Mouse (Mus musculus) liver, embryonic 14.5 days (tissue): ENCODE data around the gene 1700019D03Rik.

ENCODE experiments used
- CTCF ChIP-seq: IDR thresholded peaks from 2 replicates; pipeline ENCODE4 v1.5.1; 2016; ENCODE audit warnings: antibody characterized with exemption, low read depth, control low read depth
- EP300 ChIP-seq: IDR thresholded peaks from 2 replicates; pipeline ENCODE4 v1.6.1; 2016; ENCODE audit warnings: antibody characterized with exemption, low read depth

DNA sequence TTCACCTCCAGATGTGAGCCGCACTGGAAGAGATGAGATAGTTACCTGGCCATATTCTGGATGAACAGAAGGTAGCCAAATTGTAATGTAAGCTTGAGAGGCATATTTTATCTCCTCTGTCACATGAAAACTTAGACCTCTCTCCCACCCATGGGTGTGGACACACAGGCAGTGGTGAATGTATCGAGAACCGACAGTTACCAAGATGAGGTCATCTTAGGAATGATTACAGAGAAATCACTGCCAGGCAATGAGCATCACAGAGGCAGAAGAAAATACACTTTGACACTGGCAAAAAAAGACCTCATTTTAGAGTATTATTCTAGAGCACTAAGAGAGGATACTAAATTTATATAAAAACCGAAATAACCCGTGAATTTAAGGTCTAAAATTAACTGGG is 46.8 kb downstream of the 1700019D03Rik start:
- TF ChIP-seq CTCF (no peak), EP300 (no peak)
